Mouse (Mus musculus) adrenal gland (tissue): Measurements from ENCODE around the gene Hist1h2ag.

Source experiments
- intact Hi-C: fragments of 180-260 bp; cut with DNase I; formaldehyde crosslinking; loops from one replicate; pipeline ENCODE4 v1.15.1; 2025
- microRNA-seq, 2 experiments: library from miRNA; unstranded; fragments of <30 nt; microRNA quantifications; one replicate each; pipeline ENCODE4; 2019

Hist1h2ag gene

DNA sequence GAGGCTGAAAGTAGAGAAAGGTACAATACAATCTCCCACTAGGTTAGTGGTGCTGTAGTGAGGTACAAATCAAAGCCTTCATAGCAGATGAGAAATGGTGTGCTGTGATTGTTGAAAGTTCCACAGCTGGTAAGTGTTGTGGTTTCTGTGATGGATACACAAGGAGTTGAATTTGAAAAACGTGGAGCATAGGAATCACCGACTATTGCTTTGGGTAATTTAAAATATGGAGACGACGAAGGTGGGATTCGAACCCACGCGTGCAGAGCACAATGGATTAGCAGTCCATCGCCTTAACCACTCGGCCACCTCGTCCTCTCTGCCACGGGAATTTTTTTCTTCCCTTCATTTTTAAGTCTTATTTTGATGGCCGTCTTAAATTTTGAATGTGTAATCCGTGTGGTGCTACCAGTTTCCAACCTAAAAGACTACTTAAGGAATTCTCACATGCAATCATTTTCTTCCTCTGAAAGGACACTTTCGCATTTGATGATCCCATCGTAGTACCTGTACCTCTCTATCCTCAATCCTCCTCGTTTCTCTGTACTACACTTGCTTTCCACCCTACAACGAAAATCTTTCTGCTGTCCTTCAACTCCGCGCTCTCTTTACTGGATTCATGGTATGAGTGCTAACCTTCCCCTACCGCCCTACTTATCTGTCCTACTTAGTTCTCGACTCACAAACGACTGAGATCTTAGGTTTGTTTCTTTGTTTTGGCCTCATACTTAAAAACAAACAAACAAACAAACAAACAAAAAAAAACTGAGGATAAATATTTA is 48.6 kb downstream of the Hist1h2ag start:
- intact Hi-C loops, result no loop called here

GRCm38 (mm10) chr13:21992550-21992949 is 50.2 kb downstream of the Hist1h2ag start:
- intact Hi-C loops, result no loop called here

Small RNAs within 50 kb of the gene (microRNA-seq; reads per million reads assigned to microRNA genes)
- gene Gm26300, result 0 reads per million in 2 experiments
- 0 reads per million in 2 experiments for gene Gm44390
- 0 reads per million in 2 experiments for gene Gm44486
